ENCODE assay signal across 22 mouse cellular contexts in genomic region chr14:20811779-20812406, GRCm38 (mm10). TPM values are rescaled to one million over a fixed set of nuclear protein-coding genes. Genes with fewer than 3 reads are reported as not detected.
DNase-seq lines count a peak whose midpoint lies in the region; ATAC-seq and TF ChIP-seq lines count a peak whose summit lies in the region.
"Had no signal": no experiment of that assay in that cellular context is flagged by ENCODE, and none has a peak within 500 bp of the region (broad histone marks: within the 10 kb centered on the region; RNA-seq: fewer than 3 reads in every experiment).

No protein-coding gene starts in this region.

- TF ChIP-seq POLR2A in limb, embryonic 14.5 days (IDR thresholded peaks at IDR 0.05; ENCODE audit: borderline replicate concordance, extremely low read depth, insufficient read depth, insufficient read length): no peak

- ATAC-seq in limb, embryonic 14.5 days (ENCODE audit: low FRiP score, low read depth): no peak
- ATAC-seq in stomach, postnatal 0 days (ENCODE audit: low FRiP score, low TSS enrichment): peak; percentile 59
- no peak for ATAC-seq in hindbrain, embryonic 11.5 days (ENCODE audit: low FRiP score)
- ATAC-seq: forebrain, embryonic 15.5 days; inflammation-experienced regulatory T-cells, adult 6 months had no signal

- WGBS in limb, embryonic 14.5 days: 57% methylated on average over 7 of the region's 7 CpGs
- WGBS in limb, embryonic 10.5 days: 55% methylated on average over 7 of the region's 7 CpGs
- WGBS in stomach, postnatal 0 days: 49% methylated on average over 7 of the region's 7 CpGs
- 70% methylated on average over 7 of the region's 7 CpGs for WGBS in hindbrain, embryonic 11.5 days

- H3K9me3 ChIP-seq in limb, embryonic 14.5 days (ENCODE audit: control insufficient read depth, low read length): no peaks in the 10 kb centered on the region
- no peaks in the 10 kb centered on the region for H3K9me3 ChIP-seq in limb, embryonic 10.5 days (replicated peaks)
- H3K9me3 ChIP-seq in stomach, postnatal 0 days (ENCODE audit: control insufficient read depth, low read length): no peaks in the 10 kb centered on the region
- H3K9me3 ChIP-seq in hindbrain, embryonic 11.5 days (ENCODE audit: control insufficient read depth, low read length): no peaks in the 10 kb centered on the region
- H3K9me3 ChIP-seq: forebrain, embryonic 15.5 days had no signal

- H3K9ac ChIP-seq in limb, embryonic 14.5 days (ENCODE audit: low read depth, low read length, severe bottlenecking): no peak overlapping the region
- no peak overlapping the region for H3K9ac ChIP-seq in stomach, postnatal 0 days (ENCODE audit: low read length)
- H3K9ac ChIP-seq in hindbrain, embryonic 11.5 days (ENCODE audit: low read depth, low read length): no peak overlapping the region
- H3K9ac ChIP-seq: forebrain, embryonic 15.5 days; hindbrain, embryonic 13.5 days had no signal

- TF ChIP-seq EP300 in stomach, postnatal 0 days (optimal IDR thresholded peaks at IDR 0.05): no peak

- no peak overlapping the region for H3K4me2 ChIP-seq in limb, embryonic 14.5 days (replicated peaks; ENCODE audit: low read depth, low read length, severe bottlenecking)
- no peak overlapping the region for H3K4me2 ChIP-seq in stomach, postnatal 0 days (replicated peaks; ENCODE audit: low read depth)
- H3K4me2 ChIP-seq in hindbrain, embryonic 11.5 days (replicated peaks; ENCODE audit: low read depth, low read length): no peak overlapping the region
- H3K4me2 ChIP-seq: forebrain, embryonic 15.5 days; heart, embryonic 11.5 days; hindbrain, embryonic 13.5 days; liver, embryonic 11.5 days had no signal

- DNase-seq in limb, embryonic 14.5 days (ENCODE audit: low spot score): peak; percentile 45
- DNase-seq in limb, embryonic 10.5 days (ENCODE audit: low spot score): no peak
- peak; percentile 29 for DNase-seq in ZHBTc4 (ENCODE audit: low read depth, low spot score)
- peak; percentile 45 for DNase-seq in fat pad, adult 2 months (ENCODE audit: extremely low read depth, low read depth, low spot score)
- DNase-seq in stomach, postnatal 0 days (ENCODE audit: low spot score): no peak
- no peak for DNase-seq in right cerebral cortex, postnatal 4 days
- no peak for DNase-seq in hindbrain, embryonic 11.5 days (ENCODE audit: low spot score)
- DNase-seq: cerebellum, postnatal 14 days; gastrocnemius, postnatal 36 days; heart, postnatal 10 days; kidney, adult 9 months; kidney, postnatal 36 days; left cerebral cortex, postnatal 4 days; lung, adult 2 months; retina, postnatal 1 day; thymus, postnatal 25 days had no signal

- no peak overlapping the region for H3K27ac ChIP-seq in limb, embryonic 14.5 days (replicated peaks; ENCODE audit: low read depth, low read length)
- no peak overlapping the region for H3K27ac ChIP-seq in limb, embryonic 10.5 days
- 0 out of 2 replicates have a peak overlapping the region, but pooled peaks have one; percentile 49 for H3K27ac ChIP-seq in stomach, postnatal 0 days (replicated peaks)
- no peak overlapping the region for H3K27ac ChIP-seq in hindbrain, embryonic 11.5 days (ENCODE audit: low read depth, low read length)
- H3K27ac ChIP-seq: forebrain, embryonic 15.5 days; hindbrain, embryonic 13.5 days had no signal

- TF ChIP-seq CTCF in stomach, postnatal 0 days (IDR thresholded peaks at IDR 0.05; ENCODE audit: low read depth): no peak

- H3K4me3 ChIP-seq in limb, embryonic 14.5 days (replicated peaks; ENCODE audit: low read length): no peak overlapping the region
- H3K4me3 ChIP-seq in limb, embryonic 10.5 days: no peak overlapping the region
- no peak overlapping the region for H3K4me3 ChIP-seq in stomach, postnatal 0 days (ENCODE audit: low read depth, low read length)
- no peak overlapping the region for H3K4me3 ChIP-seq in hindbrain, embryonic 11.5 days (ENCODE audit: low read depth, low read length)
- H3K4me3 ChIP-seq: forebrain, embryonic 15.5 days; hindbrain, embryonic 13.5 days had no signal

- H3K36me3 ChIP-seq in limb, embryonic 14.5 days (ENCODE audit: control insufficient read depth, insufficient read depth, low read length): no peaks in the 10 kb centered on the region
- H3K36me3 ChIP-seq in limb, embryonic 10.5 days: no peaks in the 10 kb centered on the region
- no peaks in the 10 kb centered on the region for H3K36me3 ChIP-seq in stomach, postnatal 0 days (ENCODE audit: control insufficient read depth, insufficient read depth, low read length)
- H3K36me3 ChIP-seq in hindbrain, embryonic 11.5 days (ENCODE audit: control insufficient read depth, insufficient read depth, low read length): no peaks in the 10 kb centered on the region
- H3K36me3 ChIP-seq: forebrain, embryonic 15.5 days; hindbrain, embryonic 13.5 days had no signal

- no peaks in the 10 kb centered on the region for H3K4me1 ChIP-seq in limb, embryonic 14.5 days (ENCODE audit: control insufficient read depth, insufficient read depth, low read length)
- H3K4me1 ChIP-seq in limb, embryonic 10.5 days: peaks cover 20% of the 10 kb centered on the region
- no peaks in the 10 kb centered on the region for H3K4me1 ChIP-seq in stomach, postnatal 0 days (replicated peaks; ENCODE audit: control insufficient read depth, insufficient read depth)
- no peaks in the 10 kb centered on the region for H3K4me1 ChIP-seq in hindbrain, embryonic 11.5 days (replicated peaks; ENCODE audit: control insufficient read depth, insufficient read depth, low read length)
- H3K4me1 ChIP-seq: forebrain, embryonic 15.5 days; hindbrain, embryonic 13.5 days had no signal

- H3K27me3 ChIP-seq in limb, embryonic 14.5 days (ENCODE audit: control insufficient read depth, insufficient read depth, low read length): no peaks in the 10 kb centered on the region
- no peaks in the 10 kb centered on the region for H3K27me3 ChIP-seq in limb, embryonic 10.5 days (ENCODE audit: low read depth, poor library complexity, severe bottlenecking)
- no peaks in the 10 kb centered on the region for H3K27me3 ChIP-seq in stomach, postnatal 0 days (ENCODE audit: control insufficient read depth, insufficient read depth, low read length)
- H3K27me3 ChIP-seq in hindbrain, embryonic 11.5 days (ENCODE audit: control insufficient read depth, insufficient read depth, low read length): no peaks in the 10 kb centered on the region
- H3K27me3 ChIP-seq: CH12.LX; forebrain, embryonic 15.5 days; hindbrain, embryonic 13.5 days had no signal

RNA-seq across cellular contexts. Expression of gene Camk2g, which starts 18.0 kb away (rescaled TPM):
- 58.2 and 58.4 TPM in 2 replicates for polyA plus RNA-seq in limb, embryonic 14.5 days (2012; rRNA removed)
- 58.0 and 60.5 TPM in 2 replicates for polyA plus RNA-seq in limb, embryonic 14.5 days (2014; fragmentation: Nextera tagmentation; extraction: Ambion mirVana)
- 43.3 and 57.6 TPM in 2 replicates for polyA plus RNA-seq in limb, embryonic 10.5 days (2016; fragmentation: Nextera tagmentation; extraction: Ambion mirVana)
- polyA plus RNA-seq in stomach, postnatal 0 days (2015; fragmentation: Nextera tagmentation; extraction: Ambion mirVana): 35.0 and 38.6 TPM in 2 replicates
- polyA plus RNA-seq in hindbrain, embryonic 11.5 days (2014; fragmentation: Nextera tagmentation; extraction: Ambion mirVana): 44.2 and 46.8 TPM in 2 replicates

RNA-seq across cellular contexts. Expression of gene Plau, which starts 24.6 kb away (rescaled TPM):
- 8.3 and 9.1 TPM in 2 replicates for polyA plus RNA-seq in limb, embryonic 14.5 days (2012; rRNA removed)
- 3.1 and 3.4 TPM in 2 replicates for polyA plus RNA-seq in limb, embryonic 14.5 days (2014; fragmentation: Nextera tagmentation; extraction: Ambion mirVana)
- polyA plus RNA-seq in limb, embryonic 10.5 days (2016; fragmentation: Nextera tagmentation; extraction: Ambion mirVana): 0.54 and 0.55 TPM in 2 replicates
- polyA plus RNA-seq in stomach, postnatal 0 days (2015; fragmentation: Nextera tagmentation; extraction: Ambion mirVana): 2.1 and 3.1 TPM in 2 replicates
- 0.59 and 0.65 TPM in 2 replicates for polyA plus RNA-seq in hindbrain, embryonic 11.5 days (2014; fragmentation: Nextera tagmentation; extraction: Ambion mirVana)

Comparison
In these comparisons a context has a peak if more than half of its experiments do, and no peak if none do; other contexts are left out.
1. DNase-seq: peak in limb, embryonic 14.5 days (single experiment), ZHBTc4 (single experiment) and fat pad, adult 2 months (single experiment); none in limb, embryonic 10.5 days (single experiment), stomach, postnatal 0 days (single experiment), right cerebral cortex, postnatal 4 days (single experiment) and hindbrain, embryonic 11.5 days (single experiment).